Mouse (Mus musculus): ENCODE results near the gene Mapk1. TPM values are rescaled to one million over a fixed set of nuclear protein-coding genes. Genes with fewer than 3 reads are reported as not detected.
"Not testable (repeated sequence)": the region's sequence is repeated elsewhere in the genome, so short reads cannot be mapped to it uniquely, and the experiment has no call there.

Gene Mapk1
- total RNA-seq, 2 experiments from 2014 or later: 442 to 445 TPM

DNA sequence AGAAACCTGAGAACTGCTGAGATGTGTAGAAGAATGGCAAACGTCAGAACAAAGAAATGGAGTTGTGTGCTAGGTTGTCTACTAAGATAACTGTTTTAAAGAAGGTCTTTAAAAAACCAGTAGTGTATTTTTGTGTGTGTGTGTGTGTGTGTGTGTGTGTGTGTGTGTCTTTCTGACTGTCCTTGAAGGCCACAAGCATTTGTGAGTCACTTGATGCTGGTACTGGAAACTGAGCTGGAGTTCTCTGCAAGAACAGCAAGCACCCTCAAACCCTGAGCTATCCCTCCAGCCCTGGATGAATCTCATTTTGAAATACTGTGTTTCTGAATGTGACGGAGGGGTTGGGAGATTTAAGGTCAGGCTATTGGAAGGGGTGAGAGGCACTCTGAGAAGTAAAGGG, 4.1 kb downstream of the Mapk1 start:
- DNase-seq (ENCODE audit: extremely low spot score in 1 of 2, low spot score in 2 of 2): no peak
- Histone ChIP-seq H3K27ac (no peak overlapping the region), H3K4me3 (no peak overlapping the region)
- intact Hi-C loops (cut with DNase I): loop anchor here (2.0 kb wide), 1 partner anchor 84 kb away; no protein-coding TSS in a partner anchor
- TF ChIP-seq CTCF (IDR thresholded peaks at IDR 0.05): no peak

DNA sequence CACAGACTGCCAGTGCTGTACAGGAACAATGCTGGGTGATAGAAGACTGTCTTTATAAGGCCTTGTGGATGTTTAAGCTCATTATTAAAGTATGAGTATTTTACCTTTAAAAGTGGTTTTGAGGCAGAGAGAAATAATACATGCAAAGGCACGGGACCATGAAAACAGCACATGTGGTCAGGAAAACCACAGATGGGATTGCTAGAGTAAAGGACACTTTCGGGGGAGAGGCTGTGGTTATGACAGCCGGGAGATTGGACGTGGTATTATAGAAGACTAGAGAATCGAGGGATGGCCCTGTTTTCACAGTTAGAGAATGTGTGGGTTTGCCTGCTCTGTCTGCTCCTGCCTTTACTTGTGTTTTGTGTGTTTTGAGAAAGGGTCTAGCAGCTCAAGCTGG, 5.7 kb downstream of the Mapk1 start:
- Histone ChIP-seq H3K4me3 (no peak overlapping the region), H3K27ac (no peak overlapping the region)
- TF ChIP-seq CTCF (IDR thresholded peaks at IDR 0.05): no peak
- no peak for DNase-seq (ENCODE audit: extremely low spot score in 1 of 2, low spot score in 2 of 2)
- intact Hi-C loops (cut with DNase I): no loop called here

DNA sequence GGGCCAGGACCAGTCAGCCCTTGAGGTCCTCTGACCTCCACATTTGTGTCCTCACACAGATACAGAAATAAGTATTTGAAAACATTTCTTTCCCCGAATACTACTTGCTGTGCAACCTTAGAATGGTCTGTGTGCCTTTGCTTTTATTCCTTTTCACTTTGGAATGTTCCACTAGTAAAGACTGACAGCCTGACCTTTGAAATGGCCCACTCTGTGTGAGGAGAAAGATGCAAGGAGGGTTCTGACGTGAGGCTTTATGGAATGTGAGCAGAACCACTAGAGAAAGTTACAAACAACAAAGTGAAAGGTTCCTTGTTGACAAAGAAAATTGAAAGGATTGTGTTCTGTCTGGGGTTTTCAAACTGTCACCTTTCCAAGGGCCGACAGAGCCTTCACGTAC, 6.8 kb downstream of the Mapk1 start:
- Histone ChIP-seq H3K27ac (no peak overlapping the region), H3K4me3 (no peak overlapping the region)
- no peak for DNase-seq (ENCODE audit: extremely low spot score in 1 of 2, low spot score in 2 of 2)
- no peak for TF ChIP-seq CTCF (IDR thresholded peaks at IDR 0.05)
- intact Hi-C loops (cut with DNase I): no loop called here

DNA sequence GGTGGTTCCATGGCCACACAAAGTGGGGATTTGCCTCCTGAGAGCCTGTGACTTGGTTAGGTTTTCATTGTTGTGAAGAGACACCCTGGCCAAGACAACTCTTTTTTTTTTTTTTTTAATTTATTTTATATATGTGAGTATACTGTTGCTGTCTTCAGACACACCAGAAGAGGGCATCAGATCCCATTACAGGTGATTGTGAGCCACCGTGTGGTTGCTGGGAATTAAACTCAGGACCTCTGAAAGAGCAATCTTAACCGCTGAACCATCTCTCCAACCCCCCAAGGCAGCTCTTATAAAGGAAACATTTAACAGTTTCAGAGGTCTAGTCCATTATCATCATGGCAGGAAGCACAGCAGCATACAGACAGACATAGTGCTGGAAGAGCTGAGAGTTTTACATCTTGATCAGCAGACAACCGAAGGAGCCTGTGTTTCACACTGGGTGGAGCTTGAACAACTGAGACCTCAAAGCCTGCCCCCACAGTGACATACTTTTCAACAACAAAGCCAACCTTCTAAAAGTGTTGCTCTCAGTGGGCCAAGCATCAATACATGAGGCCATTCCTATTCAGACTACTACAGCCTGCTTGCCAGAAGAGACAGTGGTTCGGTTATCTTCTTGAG, 11.4 kb downstream of the Mapk1 start:
- intact Hi-C loops (cut with DNase I): no loop called here
- no peak for DNase-seq (ENCODE audit: extremely low spot score in 1 of 2, low spot score in 2 of 2)
- peak; percentile 17 for TF ChIP-seq CTCF (IDR thresholded peaks at IDR 0.05)
- H3K27ac ChIP-seq: no peak overlapping the region
- no peak overlapping the region for H3K4me3 ChIP-seq

DNA sequence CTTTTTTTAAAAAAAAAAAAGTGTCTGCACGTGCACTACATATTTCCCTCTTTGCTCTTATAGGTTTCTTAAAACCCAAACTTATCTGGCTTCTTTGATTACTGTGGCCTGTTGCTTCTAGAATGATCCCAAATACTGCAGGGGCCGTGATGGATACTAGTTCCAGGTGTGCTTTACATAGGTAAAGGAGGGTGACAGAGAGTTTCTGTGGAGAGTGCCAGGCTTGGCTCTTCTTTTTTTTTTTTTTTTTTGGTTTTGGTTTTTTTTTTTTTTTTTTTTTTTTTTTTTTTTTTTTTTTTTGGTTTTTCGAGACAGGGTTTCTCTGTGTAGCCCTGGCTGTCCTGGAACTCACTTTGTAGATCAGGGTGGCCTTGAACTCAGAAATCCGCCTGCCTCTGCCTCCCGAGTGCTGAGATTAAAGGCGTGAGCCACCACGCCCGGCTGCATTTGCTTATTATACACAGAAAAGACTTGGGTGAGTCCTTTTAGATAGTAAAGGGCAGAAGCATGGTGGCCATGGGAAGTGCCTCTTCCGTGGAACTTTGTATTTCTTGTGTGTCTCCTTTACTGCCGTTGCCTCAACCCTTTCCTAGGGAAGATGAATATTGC, 13.0 kb downstream of the Mapk1 start:
- intact Hi-C loops (cut with DNase I); DNase-seq (ENCODE audit: extremely low spot score in 1 of 2, low spot score in 2 of 2); H3K4me3 ChIP-seq; H3K27ac ChIP-seq: not testable (repeated sequence)

DNA sequence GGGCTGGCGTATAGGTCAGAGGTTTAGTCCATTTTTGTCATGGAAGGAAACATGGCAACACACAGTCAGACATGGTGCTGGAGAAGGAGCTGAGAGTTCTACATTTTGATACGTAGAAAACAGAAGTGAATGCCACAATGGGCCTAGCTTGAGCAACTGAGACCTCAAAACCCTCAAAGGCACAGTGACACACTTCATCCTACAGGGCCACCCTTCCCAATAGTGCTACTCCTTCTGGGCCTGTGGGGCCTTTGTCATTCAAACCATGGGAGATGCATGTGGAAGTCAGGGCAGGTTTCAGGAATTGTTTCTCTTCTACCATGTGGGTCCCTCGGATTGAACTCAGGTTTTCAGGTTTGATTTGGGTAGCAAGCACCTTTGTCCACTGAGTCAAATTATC, 17.9 kb downstream of the Mapk1 start:
- Histone ChIP-seq H3K4me3 (no peak overlapping the region), H3K27ac (no peak overlapping the region)
- no peak for DNase-seq (ENCODE audit: extremely low spot score in 1 of 2, low spot score in 2 of 2)
- TF ChIP-seq CTCF (IDR thresholded peaks at IDR 0.05): no peak
- intact Hi-C loops (cut with DNase I): no loop called here

DNA sequence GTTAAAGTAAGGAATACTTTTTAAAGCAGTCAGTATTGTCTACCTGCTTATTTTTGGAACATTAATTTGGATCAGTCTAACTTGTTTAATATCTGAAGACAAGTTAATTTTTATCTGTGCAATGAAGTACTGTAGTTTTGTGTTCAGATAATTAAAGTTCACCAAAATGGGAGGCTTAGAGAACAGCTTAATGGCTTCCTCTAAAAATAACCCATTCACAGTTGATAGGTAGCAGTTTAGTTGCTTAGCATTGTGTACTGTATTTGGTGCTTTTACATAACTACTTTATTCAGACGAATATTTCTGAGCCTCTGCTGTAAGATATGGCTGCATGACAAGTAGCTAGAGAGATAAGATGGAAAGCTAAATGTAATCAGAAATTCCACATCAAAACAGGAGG, 23.9 kb downstream of the Mapk1 start:
- TF ChIP-seq CTCF (IDR thresholded peaks at IDR 0.05): no peak
- Histone ChIP-seq H3K27ac (no peak overlapping the region), H3K4me3 (no peak overlapping the region)
- intact Hi-C loops (cut with DNase I): no loop called here
- no peak for DNase-seq (ENCODE audit: extremely low spot score in 1 of 2, low spot score in 2 of 2)

DNA sequence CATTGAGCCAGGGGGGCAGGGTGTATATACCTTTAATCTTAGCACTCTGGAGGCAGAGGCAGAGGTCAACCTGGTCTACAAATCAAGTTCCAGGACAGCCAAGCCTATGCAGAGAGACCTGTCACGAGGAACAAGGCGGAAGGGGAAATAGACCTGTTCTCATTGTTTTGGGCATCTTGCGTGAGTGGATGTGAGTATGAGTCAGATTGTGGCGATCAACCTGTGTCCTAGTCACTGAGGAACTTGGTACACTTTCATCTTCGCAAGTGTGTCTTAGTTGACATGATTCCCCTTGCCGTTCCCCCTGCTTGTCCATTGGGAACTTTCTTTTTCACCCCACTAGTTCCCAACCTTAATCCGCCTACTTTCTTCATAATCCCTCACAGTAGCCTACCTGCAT, 26.9 kb downstream of the Mapk1 start:
- TF ChIP-seq CTCF (IDR thresholded peaks at IDR 0.05): no peak
- intact Hi-C loops (cut with DNase I): no loop called here
- no peak overlapping the region for H3K4me3 ChIP-seq
- no peak for DNase-seq (ENCODE audit: extremely low spot score in 1 of 2, low spot score in 2 of 2)
- no peak overlapping the region for H3K27ac ChIP-seq

DNA sequence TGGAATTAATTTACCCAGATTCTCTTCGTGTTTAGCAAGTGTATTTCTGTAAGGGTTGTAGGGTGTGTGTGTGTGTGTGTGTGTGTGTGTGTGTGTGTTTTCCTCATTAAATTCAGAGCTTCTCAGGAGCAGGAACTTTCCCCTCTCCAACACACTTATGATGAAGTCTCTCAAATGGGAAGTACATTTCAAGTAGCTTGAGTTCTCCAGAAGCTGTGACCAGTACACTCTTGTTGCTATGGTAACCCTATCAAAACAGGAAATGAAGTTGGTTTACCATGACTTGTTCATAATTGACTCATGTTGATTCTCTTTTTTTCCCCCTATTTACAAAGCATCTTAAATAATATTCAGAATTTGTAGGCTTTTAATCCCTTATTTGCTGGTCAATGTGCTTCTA, 29.4 kb downstream of the Mapk1 start:
- Histone ChIP-seq H3K27ac (no peak overlapping the region), H3K4me3 (no peak overlapping the region)
- no peak for DNase-seq (ENCODE audit: extremely low spot score in 1 of 2, low spot score in 2 of 2)
- TF ChIP-seq CTCF (IDR thresholded peaks at IDR 0.05): no peak
- intact Hi-C loops (cut with DNase I): no loop called here

DNA sequence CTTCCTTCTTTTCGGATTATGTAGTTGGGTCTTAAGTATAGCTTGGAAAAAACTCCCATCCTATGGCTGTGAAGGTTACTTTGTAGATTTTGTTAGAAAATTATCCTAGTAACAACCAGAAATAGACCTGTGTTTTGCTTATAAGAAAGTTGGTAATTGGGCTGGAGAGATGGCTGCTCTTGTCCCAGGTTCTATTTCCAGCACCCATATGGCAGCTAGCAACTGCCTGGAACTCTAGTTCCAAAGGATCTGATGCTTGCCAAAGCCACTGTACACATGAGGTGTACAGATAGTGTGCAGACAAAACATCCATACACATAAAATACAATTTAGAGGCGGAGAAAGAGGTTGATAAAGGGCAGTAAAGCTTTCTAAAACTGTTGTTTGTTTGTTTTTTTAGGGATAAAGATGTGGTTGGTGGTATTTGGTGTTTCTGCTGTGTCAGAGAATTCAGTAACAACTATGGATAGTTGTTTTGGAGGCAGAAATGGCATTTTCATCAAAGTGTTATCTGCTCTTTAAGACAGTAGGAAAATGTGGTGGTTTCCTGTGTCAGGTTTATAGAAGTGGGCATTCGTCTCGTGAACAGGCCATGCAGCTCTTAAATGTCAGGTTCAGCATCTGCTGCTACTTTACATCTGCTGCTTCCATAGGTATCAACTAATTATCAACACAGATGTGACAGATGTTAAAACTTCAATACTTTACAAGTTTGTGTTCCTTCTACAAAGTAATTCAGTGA, 32.1 kb downstream of the Mapk1 start:
- DNase-seq (ENCODE audit: extremely low spot score in 1 of 2, low spot score in 2 of 2): no peak
- no peak overlapping the region for H3K4me3 ChIP-seq
- intact Hi-C loops (cut with DNase I): loop anchor here (1.0 kb wide), 1 partner anchor 85 kb away; no protein-coding TSS in a partner anchor
- no peak overlapping the region for H3K27ac ChIP-seq
- no peak for TF ChIP-seq CTCF (IDR thresholded peaks at IDR 0.05)

DNA sequence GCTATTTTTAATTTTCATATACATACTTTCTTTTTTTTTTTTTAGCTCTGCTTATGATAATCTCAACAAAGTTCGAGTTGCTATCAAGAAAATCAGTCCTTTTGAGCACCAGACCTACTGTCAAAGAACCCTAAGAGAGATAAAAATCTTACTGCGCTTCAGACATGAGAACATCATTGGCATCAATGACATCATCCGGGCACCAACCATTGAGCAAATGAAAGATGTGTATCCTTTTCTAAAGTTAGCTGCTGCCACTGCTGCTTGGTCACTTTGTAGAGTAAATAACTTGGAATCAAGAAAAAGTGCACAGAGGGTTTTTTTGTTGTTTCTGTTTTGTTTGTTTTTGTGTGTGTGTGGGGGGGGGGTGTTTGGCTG, 32.7 kb downstream of the Mapk1 start:
- Histone ChIP-seq H3K27ac (no peak overlapping the region), H3K4me3 (no peak overlapping the region)
- DNase-seq (ENCODE audit: extremely low spot score in 1 of 2, low spot score in 2 of 2): no peak
- intact Hi-C loops (cut with DNase I): loop anchor here (1.0 kb wide), 1 partner anchor 86 kb away; no protein-coding TSS in a partner anchor
- TF ChIP-seq CTCF (IDR thresholded peaks at IDR 0.05): no peak

DNA sequence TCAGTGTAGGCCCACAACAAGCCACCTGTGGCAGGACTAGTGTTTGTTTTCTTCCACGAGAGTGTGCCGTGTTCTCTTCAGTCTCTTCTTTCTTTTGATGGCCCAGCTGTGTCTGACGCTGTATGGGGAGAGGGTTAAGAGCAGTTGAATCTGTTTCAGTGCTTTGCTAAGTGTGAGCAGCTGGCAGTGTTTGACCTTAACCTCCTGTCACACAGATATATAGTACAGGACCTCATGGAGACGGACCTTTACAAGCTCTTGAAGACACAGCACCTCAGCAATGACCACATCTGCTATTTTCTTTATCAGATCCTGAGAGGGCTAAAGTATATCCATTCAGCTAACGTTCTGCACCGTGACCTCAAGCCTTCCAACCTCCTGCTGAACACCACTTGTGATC, 34.9 kb downstream of the Mapk1 start:
- intact Hi-C loops (cut with DNase I): no loop called here
- no peak for TF ChIP-seq CTCF (IDR thresholded peaks at IDR 0.05)

More for the DNA sequence above, 34.9 kb downstream of the Mapk1 start:
- DNase-seq (ENCODE audit: extremely low spot score in 1 of 2, low spot score in 2 of 2): no peak
- Histone ChIP-seq H3K4me3 (no peak overlapping the region), H3K27ac (no peak overlapping the region)

All from left cerebral cortex, adult 2 months (tissue).